Mouse (Mus musculus) forebrain, postnatal 0 days (tissue): ENCODE results near the gene Pitpnm2. TPM values are rescaled to one million over a fixed set of nuclear protein-coding genes. Genes with fewer than 3 reads are reported as not detected.

Experiments
- ATAC-seq: fragments of 200-750 bp; cut with Nextera tagmentation; 2 replicates; pipeline ENCODE4 v1.8.0; 2017; ENCODE audit warnings: mild to moderate bottlenecking, moderate library complexity
- DNase-seq: peaks from one replicate; pipeline ENCODE4 v3.0.0-alpha.2; 2015
- H3K27ac ChIP-seq: fragments of 300-500 bp; sonication (generic); 2 replicates; pipeline ENCODE4 v1.5.1; 2014; ENCODE audit warnings: low read depth, mild to moderate bottlenecking, antibody characterized with exemption, low read length, moderate library complexity, mixed read lengths
- H3K27me3 ChIP-seq: fragments of 300-500 bp; sonication (generic); 2 replicates; pipeline ENCODE4 v1.6.1; 2014; ENCODE audit warnings: mild to moderate bottlenecking, low read length, mixed read lengths; ENCODE audit not compliant: insufficient read depth
- H3K36me3 ChIP-seq: fragments of 300-500 bp; sonication (generic); 2 replicates; pipeline ENCODE4 v1.6.1; 2014; ENCODE audit warnings: mild to moderate bottlenecking, moderate library complexity; ENCODE audit not compliant: insufficient read depth
- H3K4me1 ChIP-seq: fragments of 300-500 bp; sonication (generic); 2 replicates; pipeline ENCODE4 v1.6.1; 2014; ENCODE audit warnings: antibody characterized with exemption; ENCODE audit not compliant: insufficient read depth
- H3K4me2 ChIP-seq: fragments of 300-500 bp; sonication (generic); 2 replicates; pipeline ENCODE4 v1.6.1; 2014; ENCODE audit warnings: low read depth, mild to moderate bottlenecking, moderate library complexity
- H3K4me3 ChIP-seq: fragments of 300-500 bp; sonication (generic); 2 replicates; pipeline ENCODE4 v1.5.1; 2014; ENCODE audit warnings: low read depth, low read length, mixed read lengths
- H3K9ac ChIP-seq: fragments of 300-500 bp; sonication (generic); 2 replicates; pipeline ENCODE4 v1.6.1; 2014; ENCODE audit warnings: mild to moderate bottlenecking
- H3K9me3 ChIP-seq: fragments of 300-500 bp; sonication (generic); 2 replicates; pipeline ENCODE4 v1.6.1; 2016; ENCODE audit warnings: low read length
- CTCF ChIP-seq: sonication (generic); IDR thresholded peaks from 2 replicates; pipeline ENCODE4 v1.5.1; 2016; ENCODE audit warnings: antibody characterized with exemption, control low read depth, low read depth
- WGBS: fragments of 180-500 bp; shearing (Covaris S2); extraction: QIAGEN DNeasy Blood & Tissue Kit; methylation state at CpG from one replicate; pipeline ENCODE4 v1.1.7; 2014; 5-methylcytosine and 5-hydroxymethylcytosine counted together
- polyA plus RNA-seq: library from polyadenylated mRNA; unstranded; fragments of >200 nt; fragmentation: Nextera tagmentation; extraction: Ambion mirVana; gene quantifications from 2 replicates; pipeline ENCODE4 v1.2.1, GENCODE M21; 2015
- total RNA-seq: library from RNA; depleted of rRNA; stranded (reverse); fragments of >200 nt; gene quantifications from 2 replicates; pipeline ENCODE4 v1.2.3, GENCODE M21; 2014

Pitpnm2 gene
- total and polyA plus RNA-seq, 2 experiments from 2014 or later = 10.1 to 38.4 TPM

DNA sequence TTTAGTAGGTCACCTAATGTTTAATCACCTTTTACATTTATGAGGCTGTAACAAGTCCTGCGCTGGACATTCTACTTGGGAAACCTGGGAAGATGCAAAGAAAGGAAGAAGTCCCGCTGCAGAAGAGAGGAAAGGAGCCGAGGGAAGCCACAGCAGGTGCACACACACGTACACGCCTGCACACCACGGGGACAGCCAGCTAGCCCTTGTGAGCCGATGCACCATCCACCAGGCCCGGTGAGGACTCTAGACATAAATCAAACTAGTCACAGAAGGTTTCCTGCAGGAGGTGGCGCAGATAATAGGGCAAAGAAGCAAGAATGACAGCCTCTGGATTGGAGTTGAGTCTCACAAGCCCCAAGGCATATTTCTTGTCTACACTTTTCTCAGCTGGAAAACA is 19.1 kb downstream of the Pitpnm2 start:
- no peak for TF ChIP-seq CTCF
- no peaks in the 10 kb centered on the region for H3K36me3 ChIP-seq
- 81% methylated on average over 9 of the region's 9 CpGs for WGBS
- DNase-seq (no peak), ATAC-seq (no peak)
- H3K4me1 ChIP-seq = 0 out of 2 replicates have a peak, but pooled peaks cover 4% of the 10 kb centered on the region
- no peak overlapping the region for H3K4me2 ChIP-seq
- no peak overlapping the region for H3K9ac ChIP-seq
- no peak overlapping the region for H3K27ac ChIP-seq
- H3K4me3 ChIP-seq = no peak overlapping the region
- H3K27me3 ChIP-seq = no peaks in the 10 kb centered on the region
- no peaks in the 10 kb centered on the region for H3K9me3 ChIP-seq

DNA sequence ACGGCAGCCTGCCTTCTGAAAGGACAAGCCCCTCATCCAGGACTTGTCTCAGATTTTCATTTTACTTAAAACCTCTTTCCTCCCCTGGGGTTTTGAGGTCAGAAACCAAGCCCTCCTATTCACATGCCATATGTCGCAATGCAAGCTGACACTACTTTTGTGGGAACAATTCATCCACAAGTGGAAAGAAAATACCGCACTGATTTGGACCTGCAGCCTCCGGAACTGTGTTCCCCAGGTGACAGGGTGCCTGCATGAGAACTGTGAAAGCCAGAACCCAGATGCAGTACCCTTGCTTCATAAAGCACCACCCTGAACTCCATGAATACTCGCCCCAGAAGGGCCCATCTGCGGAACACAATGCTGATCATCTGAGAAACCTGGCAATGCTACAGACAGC is 22.4 kb downstream of the Pitpnm2 start:
- H3K4me2 ChIP-seq = no peak overlapping the region
- no peak overlapping the region for H3K9ac ChIP-seq
- H3K4me3 ChIP-seq = no peak overlapping the region
- no peak overlapping the region for H3K27ac ChIP-seq
- no peaks in the 10 kb centered on the region for H3K36me3 ChIP-seq
- no peaks in the 10 kb centered on the region for H3K9me3 ChIP-seq
- 67% methylated on average over 6 of the region's 6 CpGs for WGBS
- no peak for TF ChIP-seq CTCF
- DNase-seq (no peak), ATAC-seq (no peak)
- H3K4me1 ChIP-seq = no peaks in the 10 kb centered on the region
- H3K27me3 ChIP-seq = no peaks in the 10 kb centered on the region

GRCm38 (mm10) chr5:124226494-124226893 is 23.1 kb downstream of the Pitpnm2 start:
- WGBS = 91% methylated on average over 4 of the region's 4 CpGs
- Histone ChIP-seq H3K27me3 (no peaks in the 10 kb centered on the region), H3K27ac (no peak overlapping the region), H3K36me3 (no peaks in the 10 kb centered on the region), H3K4me2 (no peak overlapping the region), H3K4me1 (no peaks in the 10 kb centered on the region), H3K4me3 (no peak overlapping the region), H3K9ac (no peak overlapping the region), H3K9me3 (no peaks in the 10 kb centered on the region)
- TF ChIP-seq CTCF = no peak
- DNase-seq = no peak
- ATAC-seq = no peak

DNA sequence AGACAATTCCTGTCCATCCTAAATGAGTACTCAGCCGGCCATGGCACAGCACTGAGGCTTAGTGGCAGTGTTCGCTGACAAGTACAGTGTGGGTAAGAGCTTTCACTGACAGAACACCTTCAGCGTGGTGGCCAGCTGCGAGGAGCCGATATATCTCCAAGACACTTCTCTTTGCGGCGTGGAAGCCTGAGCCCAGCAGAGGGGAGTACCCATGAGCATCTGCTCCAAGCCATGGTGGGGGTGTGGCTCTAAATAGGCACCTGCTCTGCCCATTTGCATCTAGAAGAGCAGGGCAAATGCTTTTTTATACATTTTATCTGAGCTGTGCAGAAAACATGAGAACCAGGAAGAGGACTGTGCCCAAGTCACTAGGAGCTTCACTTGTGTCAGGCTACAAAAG is 23.7 kb downstream of the Pitpnm2 start:
- no peaks in the 10 kb centered on the region for H3K4me1 ChIP-seq
- 97% methylated on average over 7 of the region's 7 CpGs for WGBS
- H3K27me3 ChIP-seq = no peaks in the 10 kb centered on the region
- H3K27ac ChIP-seq = no peak overlapping the region
- H3K9ac ChIP-seq = no peak overlapping the region
- no peaks in the 10 kb centered on the region for H3K9me3 ChIP-seq
- H3K4me2 ChIP-seq = no peak overlapping the region
- H3K4me3 ChIP-seq = no peak overlapping the region
- ATAC-seq (no peak), DNase-seq (no peak)
- no peaks in the 10 kb centered on the region for H3K36me3 ChIP-seq
- no peak for TF ChIP-seq CTCF

DNA sequence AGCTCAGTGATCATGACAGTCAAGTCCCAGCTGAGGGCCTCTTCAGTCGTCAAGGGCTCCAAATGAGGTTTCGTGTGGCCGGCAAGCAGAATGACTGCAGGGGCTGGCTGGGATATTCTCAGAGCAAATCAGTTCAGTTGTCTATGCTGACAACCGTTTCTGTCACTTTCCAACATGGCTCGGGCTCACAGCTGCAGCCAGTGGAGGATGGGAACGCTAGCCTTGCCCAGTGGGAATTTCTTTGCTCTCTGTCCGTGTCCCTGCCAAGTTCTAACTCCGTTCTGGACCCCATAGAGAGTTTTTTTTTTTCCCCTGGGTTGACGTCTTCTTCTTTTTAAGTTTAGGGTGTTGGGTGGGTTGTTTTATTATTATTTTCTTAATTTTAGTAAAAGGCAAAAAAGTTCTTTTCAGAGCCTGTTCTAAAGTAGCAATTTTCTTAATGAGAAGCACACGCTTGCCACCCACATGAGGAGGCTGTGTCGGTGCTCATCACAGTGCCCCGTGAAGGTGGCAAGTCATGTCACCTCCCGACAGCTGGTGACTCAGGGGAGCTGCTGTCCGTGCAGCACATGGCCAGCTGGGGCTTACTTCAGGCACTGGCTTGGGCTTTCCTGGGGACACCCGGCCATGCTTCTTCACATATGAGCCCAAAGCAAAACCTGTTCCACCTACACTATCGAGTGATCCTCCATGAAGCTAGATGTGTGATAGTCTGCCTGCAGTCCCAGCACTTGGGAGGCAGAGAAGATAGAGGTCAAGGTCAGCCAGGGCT is 25.1 kb downstream of the Pitpnm2 start:
- H3K9ac ChIP-seq = no peak overlapping the region
- no peak for TF ChIP-seq CTCF
- H3K27me3 ChIP-seq = no peaks in the 10 kb centered on the region
- H3K4me3 ChIP-seq = no peak overlapping the region
- WGBS = 65% methylated on average over 16 of the region's 16 CpGs
- no peaks in the 10 kb centered on the region for H3K36me3 ChIP-seq
- no peak for DNase-seq
- H3K4me1 ChIP-seq = no peaks in the 10 kb centered on the region
- ATAC-seq = no peak
- H3K9me3 ChIP-seq = no peaks in the 10 kb centered on the region
- no peak overlapping the region for H3K4me2 ChIP-seq
- H3K27ac ChIP-seq = no peak overlapping the region

DNA sequence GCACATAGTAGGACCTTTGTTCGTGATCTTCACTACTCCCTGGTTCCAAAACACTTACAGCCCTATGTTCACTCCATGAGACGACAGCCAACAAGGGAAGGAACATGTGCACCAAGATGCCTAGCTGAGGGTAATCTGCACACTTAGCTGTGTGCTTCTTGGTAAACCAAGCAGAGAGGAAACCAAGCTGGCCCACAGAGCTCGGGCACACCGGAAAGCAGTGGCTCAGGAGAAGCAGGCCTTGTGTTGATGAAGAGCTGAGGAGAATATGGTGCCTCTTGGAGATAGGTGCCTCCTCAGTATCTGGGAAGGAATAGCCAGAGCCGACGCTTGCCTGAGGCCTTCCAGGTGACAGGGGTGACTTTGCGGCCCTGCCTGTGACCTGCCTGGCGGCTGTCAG is 26.0 kb downstream of the Pitpnm2 start:
- Histone ChIP-seq H3K4me1 (no peaks in the 10 kb centered on the region), H3K27me3 (no peaks in the 10 kb centered on the region), H3K9me3 (no peaks in the 10 kb centered on the region), H3K36me3 (no peaks in the 10 kb centered on the region), H3K27ac (no peak overlapping the region), H3K4me2 (no peak overlapping the region), H3K4me3 (no peak overlapping the region), H3K9ac (no peak overlapping the region)
- TF ChIP-seq CTCF = no peak
- DNase-seq = no peak
- no peak for ATAC-seq
- WGBS = 90% methylated on average over 8 of the region's 8 CpGs

DNA sequence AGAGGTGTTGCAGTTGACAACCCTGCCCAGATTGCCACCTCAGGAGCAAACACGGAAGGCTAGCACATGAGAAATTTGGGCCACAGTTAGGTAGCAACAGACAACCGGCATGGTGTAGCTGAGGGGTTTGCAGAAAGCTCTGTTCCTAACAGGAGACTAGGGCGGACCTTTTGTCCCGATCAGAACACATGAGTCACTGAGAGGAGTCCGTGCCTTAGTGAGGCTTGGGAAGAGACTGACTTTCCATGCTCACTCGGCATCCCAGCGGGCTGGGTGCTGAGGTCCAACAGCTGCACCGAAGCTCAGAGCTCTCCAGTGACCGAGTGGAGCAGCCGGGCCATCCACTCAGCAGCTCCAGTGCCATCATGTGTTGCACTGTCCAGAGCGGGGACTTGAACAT is 26.9 kb downstream of the Pitpnm2 start:
- DNase-seq = no peak
- Histone ChIP-seq H3K4me1 (no peaks in the 10 kb centered on the region), H3K36me3 (no peaks in the 10 kb centered on the region), H3K9me3 (no peaks in the 10 kb centered on the region), H3K9ac (no peak overlapping the region), H3K4me3 (no peak overlapping the region), H3K4me2 (no peak overlapping the region), H3K27ac (no peak overlapping the region), H3K27me3 (no peaks in the 10 kb centered on the region)
- WGBS = 87% methylated on average over 11 of the region's 11 CpGs
- no peak for TF ChIP-seq CTCF
- ATAC-seq = no peak
